Mouse (Mus musculus): ENCODE measurements around the gene Ei24. TPM values are rescaled to one million over a fixed set of nuclear protein-coding genes. Genes with fewer than 3 reads are reported as not detected.

Ei24 gene
- total and polyA plus RNA-seq, 3 experiments: 52.6 to 78.5 (median 70.4) TPM

DNA sequence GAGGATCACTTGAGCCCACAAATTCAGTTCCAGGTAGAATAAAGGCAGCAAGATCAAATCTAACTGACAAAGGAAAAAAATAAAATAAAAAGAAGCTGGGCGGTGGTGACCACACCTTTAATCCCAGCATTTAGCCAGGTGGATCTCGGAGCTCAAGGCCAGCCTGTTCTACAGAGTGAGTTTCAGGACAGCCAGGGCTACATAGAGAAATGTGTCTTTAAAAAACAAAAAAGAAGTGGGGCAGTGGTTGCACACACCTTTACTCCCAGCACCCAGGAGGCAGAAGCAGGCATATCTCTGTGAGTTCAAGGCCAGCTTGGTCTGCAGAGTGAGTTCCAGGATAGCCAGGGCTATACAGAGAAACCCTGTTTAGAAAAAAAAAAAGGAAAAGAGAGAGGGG lies 4.8 kb upstream of the Ei24 start:
- intact Hi-C loops (cut with DNase I): no loop called here
- H3K36me3 ChIP-seq (ENCODE audit: control insufficient read depth, insufficient read depth, low read length): no peaks in the 10 kb centered on the region

GRCm38 (mm10) chr9:36796224-36796623 lies 969 bp downstream of the Ei24 start:
- 14% methylated on average over 5 of the region's 5 CpGs for WGBS
- H3K79me2 ChIP-seq (replicated peaks; ENCODE audit: control insufficient read depth, insufficient read depth, low read length): peaks cover 1% of the 10 kb centered on the region; the same call in 1 of the 2 replicates
- H3K27ac ChIP-seq: peak overlapping the region; percentile 92; the same call in 1 of the 2 replicates
- H3K36me3 ChIP-seq (ENCODE audit: control insufficient read depth, insufficient read depth, low read length): peaks cover 4% of the 10 kb centered on the region
- intact Hi-C loops (cut with DNase I): loop anchor here (2.0 to 5.0 kb wide), 2 partner anchors 29 to 69 kb away; partner anchors contain the start of genes Chek1 and Stt3a
- peaks cover 3% of the 10 kb centered on the region for H3K4me1 ChIP-seq (ENCODE audit: control insufficient read depth, insufficient read depth, low read length)
- H3K27me3 ChIP-seq (ENCODE audit: control insufficient read depth, insufficient read depth, low read length): no peaks in the 10 kb centered on the region
- DNase-seq: no peak
- peak overlapping the region; percentile 95 for H3K4me3 ChIP-seq
- peak overlapping the region; percentile 92; the same call in 1 of the 2 replicates for H3K9ac ChIP-seq (ENCODE audit: low read depth, low read length)
- no peak for TF ChIP-seq EP300 (IDR thresholded peaks at IDR 0.05; ENCODE audit: insufficient read depth, low read depth, low read length)
- no peak for TF ChIP-seq POLR2A (IDR thresholded peaks at IDR 0.05; ENCODE audit: insufficient read depth, low read depth, low read length)
- TF ChIP-seq CTCF (IDR thresholded peaks at IDR 0.05): no peak

More for the DNA sequence above, 4.8 kb upstream of the Ei24 start:
- TF ChIP-seq EP300 (IDR thresholded peaks at IDR 0.05; ENCODE audit: insufficient read depth, low read depth, low read length): no peak
- TF ChIP-seq POLR2A (IDR thresholded peaks at IDR 0.05; ENCODE audit: insufficient read depth, low read depth, low read length): no peak
- TF ChIP-seq CTCF (IDR thresholded peaks at IDR 0.05): no peak
- Histone ChIP-seq H3K27ac (no peak overlapping the region), H3K9ac (ENCODE audit: low read depth, low read length) (no peak overlapping the region), H3K4me1 (ENCODE audit: control insufficient read depth, insufficient read depth, low read length) (no peaks in the 10 kb centered on the region; the same call in 1 of the 2 replicates), H3K4me3 (no peak overlapping the region), H3K79me2 (replicated peaks; ENCODE audit: control insufficient read depth, insufficient read depth, low read length) (no peaks in the 10 kb centered on the region), H3K27me3 (ENCODE audit: control insufficient read depth, insufficient read depth, low read length) (no peaks in the 10 kb centered on the region)
- DNase-seq: no peak
- WGBS: 91% methylated on average over 2 of the region's 2 CpGs

DNA sequence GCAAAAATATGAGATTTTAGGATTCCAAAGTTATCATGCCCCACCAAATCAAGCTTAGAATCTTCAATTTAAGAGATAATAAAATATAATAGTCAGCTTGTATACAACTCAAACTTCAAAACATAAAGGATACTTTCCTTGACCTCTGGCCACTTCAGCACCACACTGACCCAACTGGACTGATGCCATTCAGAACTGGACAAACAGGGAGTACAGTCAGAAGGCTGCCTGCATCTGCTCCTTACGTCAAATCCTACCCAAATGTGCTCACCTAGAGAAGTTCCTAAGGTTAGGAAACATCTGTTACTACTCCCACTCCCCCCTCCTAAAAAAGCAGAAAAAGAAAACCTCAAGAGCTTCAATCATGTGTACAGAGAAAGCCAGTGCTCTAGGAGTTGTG lies 1.6 kb downstream of the Ei24 start:
- TF ChIP-seq EP300 (IDR thresholded peaks at IDR 0.05; ENCODE audit: insufficient read depth, low read depth, low read length) (no peak), POLR2A (IDR thresholded peaks at IDR 0.05; ENCODE audit: insufficient read depth, low read depth, low read length) (no peak), CTCF (IDR thresholded peaks at IDR 0.05) (no peak)
- Histone ChIP-seq H3K9ac (ENCODE audit: low read depth, low read length) (no peak overlapping the region), H3K36me3 (ENCODE audit: control insufficient read depth, insufficient read depth, low read length) (peaks cover 4% of the 10 kb centered on the region), H3K4me3 (no peak overlapping the region), H3K79me2 (replicated peaks; ENCODE audit: control insufficient read depth, insufficient read depth, low read length) (peaks cover 1% of the 10 kb centered on the region; the same call in 1 of the 2 replicates), H3K27ac (no peak overlapping the region), H3K27me3 (ENCODE audit: control insufficient read depth, insufficient read depth, low read length) (no peaks in the 10 kb centered on the region), H3K4me1 (ENCODE audit: control insufficient read depth, insufficient read depth, low read length) (peaks cover 3% of the 10 kb centered on the region)
- DNase-seq: no peak
- WGBS: 48% methylated on average over 1 of the region's 1 CpGs
- intact Hi-C loops (cut with DNase I): loop anchor here (5.0 kb wide), 1 partner anchor 68 kb away; the partner anchor contains the start of gene Chek1

DNA sequence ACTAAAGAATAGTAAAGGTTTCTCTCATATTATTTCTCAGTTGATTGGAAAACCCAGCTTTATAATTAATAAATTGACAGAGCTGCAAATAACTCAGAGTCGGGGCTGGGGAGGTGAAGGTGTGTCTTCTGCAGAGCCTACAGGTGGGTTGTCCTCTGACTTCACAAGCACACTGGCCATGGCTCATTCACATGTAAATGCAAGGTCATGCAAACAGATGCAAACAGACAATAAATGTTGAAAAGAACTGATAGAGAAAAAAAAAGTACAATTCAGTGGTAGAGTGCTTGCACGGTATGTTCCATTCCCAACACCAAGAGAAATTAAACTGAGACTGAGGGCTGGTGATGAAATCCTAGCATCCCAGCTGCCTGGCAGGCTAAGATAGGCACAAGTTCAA lies 2.7 kb downstream of the Ei24 start:
- 79% methylated on average over 2 of the region's 2 CpGs for WGBS
- TF ChIP-seq CTCF (IDR thresholded peaks at IDR 0.05) (no peak), POLR2A (IDR thresholded peaks at IDR 0.05; ENCODE audit: insufficient read depth, low read depth, low read length) (no peak), EP300 (IDR thresholded peaks at IDR 0.05; ENCODE audit: insufficient read depth, low read depth, low read length) (no peak)
- no peaks in the 10 kb centered on the region for H3K27me3 ChIP-seq (ENCODE audit: control insufficient read depth, insufficient read depth, low read length)
- H3K79me2 ChIP-seq (replicated peaks; ENCODE audit: control insufficient read depth, insufficient read depth, low read length): peaks cover 1% of the 10 kb centered on the region; the same call in 1 of the 2 replicates
- H3K9ac ChIP-seq (ENCODE audit: low read depth, low read length): no peak overlapping the region
- intact Hi-C loops (cut with DNase I): no loop called here
- no peak for DNase-seq
- no peak overlapping the region for H3K27ac ChIP-seq
- H3K4me1 ChIP-seq (ENCODE audit: control insufficient read depth, insufficient read depth, low read length): peaks cover 3% of the 10 kb centered on the region
- peaks cover 4% of the 10 kb centered on the region for H3K36me3 ChIP-seq (ENCODE audit: control insufficient read depth, insufficient read depth, low read length)
- no peak overlapping the region for H3K4me3 ChIP-seq

DNA sequence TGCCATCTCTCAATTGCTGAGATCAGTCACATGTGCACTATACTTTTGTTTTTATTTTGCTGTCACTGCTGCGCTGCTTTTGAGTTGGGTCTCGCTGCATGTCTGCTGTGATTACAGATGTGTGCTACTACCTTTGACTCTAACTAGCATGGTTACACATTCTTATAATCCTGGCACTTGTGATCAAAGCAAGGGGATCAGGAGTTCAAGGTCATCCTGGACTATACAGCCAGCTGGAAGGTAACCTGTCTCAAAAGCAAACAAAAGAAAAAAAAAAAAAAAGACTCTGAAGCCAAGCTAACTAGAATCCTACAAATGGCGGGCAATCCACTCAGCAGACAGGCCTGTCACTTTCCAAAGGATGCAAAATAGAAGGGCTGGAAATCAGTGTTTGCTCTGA lies 5.0 kb downstream of the Ei24 start:
- intact Hi-C loops (cut with DNase I): no loop called here
- H3K27me3 ChIP-seq (ENCODE audit: control insufficient read depth, insufficient read depth, low read length): no peaks in the 10 kb centered on the region
- peaks cover 7% of the 10 kb centered on the region for H3K36me3 ChIP-seq (ENCODE audit: control insufficient read depth, insufficient read depth, low read length)
- peaks cover 1% of the 10 kb centered on the region; the same call in 1 of the 2 replicates for H3K79me2 ChIP-seq (replicated peaks; ENCODE audit: control insufficient read depth, insufficient read depth, low read length)
- H3K4me1 ChIP-seq (ENCODE audit: control insufficient read depth, insufficient read depth, low read length): peaks cover 3% of the 10 kb centered on the region
- no peak for TF ChIP-seq CTCF (IDR thresholded peaks at IDR 0.05)
- no peak for TF ChIP-seq POLR2A (IDR thresholded peaks at IDR 0.05; ENCODE audit: insufficient read depth, low read depth, low read length)
- no peak for TF ChIP-seq EP300 (IDR thresholded peaks at IDR 0.05; ENCODE audit: insufficient read depth, low read depth, low read length)
- DNase-seq: no peak
- no peak overlapping the region for H3K4me3 ChIP-seq
- 95% methylated on average over 3 of the region's 3 CpGs for WGBS
- H3K27ac ChIP-seq: no peak overlapping the region
- no peak overlapping the region for H3K9ac ChIP-seq (ENCODE audit: low read depth, low read length)

GRCm38 (mm10) chr9:36783921-36784320 lies 13.3 kb downstream of the Ei24 start:
- no peak for DNase-seq
- no peaks in the 10 kb centered on the region for H3K79me2 ChIP-seq (replicated peaks; ENCODE audit: control insufficient read depth, insufficient read depth, low read length)
- intact Hi-C loops (cut with DNase I): no loop called here
- no peak overlapping the region for H3K9ac ChIP-seq (ENCODE audit: low read depth, low read length)
- no peak overlapping the region for H3K27ac ChIP-seq
- no peak overlapping the region for H3K4me3 ChIP-seq
- TF ChIP-seq EP300 (IDR thresholded peaks at IDR 0.05; ENCODE audit: insufficient read depth, low read depth, low read length) (no peak), CTCF (IDR thresholded peaks at IDR 0.05) (no peak), POLR2A (IDR thresholded peaks at IDR 0.05; ENCODE audit: insufficient read depth, low read depth, low read length) (no peak)
- 90% methylated on average over 2 of the region's 2 CpGs for WGBS
- peaks cover 2% of the 10 kb centered on the region for H3K36me3 ChIP-seq (ENCODE audit: control insufficient read depth, insufficient read depth, low read length)
- no peaks in the 10 kb centered on the region for H3K4me1 ChIP-seq (ENCODE audit: control insufficient read depth, insufficient read depth, low read length)
- H3K27me3 ChIP-seq (ENCODE audit: control insufficient read depth, insufficient read depth, low read length): no peaks in the 10 kb centered on the region
